8 mouse cellular contexts compared by ENCODE assay signal in genomic region chr5:121397187-121398145, GRCm38 (mm10). TPM values are rescaled to one million over a fixed set of nuclear protein-coding genes. Genes with fewer than 3 reads are reported as not detected.
DNase-seq lines count a peak whose midpoint lies in the region; ATAC-seq and TF ChIP-seq lines count a peak whose summit lies in the region.

Gene Naa25, plus strand, starts transcription at chr5:121397936.

- peak; percentile 92 for ATAC-seq in common myeloid progenitor, adult 5-6 weeks (replicated peaks; ENCODE audit: low read depth, poor library complexity, severe bottlenecking)
- ATAC-seq in hindbrain, postnatal 0 days, result peak; percentile 96
- ATAC-seq in megakaryocyte, adult 5-6 weeks (ENCODE audit: poor library complexity, severe bottlenecking), result peak; percentile 88

- 10% methylated on average over 50 of the region's 53 CpGs for WGBS in hindbrain, postnatal 0 days

- TF ChIP-seq CTCF in gastrocnemius, adult 2 months (IDR thresholded peaks at IDR 0.05), result no peak
- TF ChIP-seq CTCF in hindbrain, postnatal 0 days (IDR thresholded peaks at IDR 0.05; ENCODE audit: low read depth), result no peak
- TF ChIP-seq CTCF in left cerebral cortex, adult 2 months (IDR thresholded peaks at IDR 0.05), result no peak

- peak; percentile 98 for DNase-seq in ZHBTc4 (ENCODE audit: low read depth, low spot score)
- DNase-seq in gastrocnemius, adult 2 months, result peak; percentile 98
- peak; percentile 99 for DNase-seq in hindbrain, postnatal 0 days (ENCODE audit: low spot score)
- DNase-seq in left cerebral cortex, adult 2 months (ENCODE audit: extremely low spot score in 1 of 2, low spot score in 2 of 2), result peak; percentile 92
- peak; percentile 92 to 93 for DNase-seq in right cerebral cortex, adult 2 months (ENCODE audit: low spot score in 2 of 2)
- peak; percentile 97 for DNase-seq in urinary bladder, postnatal 14 days (ENCODE audit: low spot score)

- H3K9me3 ChIP-seq in hindbrain, postnatal 0 days (ENCODE audit: low read length), result no peaks in the 10 kb centered on the region

- peak within 1 kb of the TSS; percentile 75 for H3K4me2 ChIP-seq in hindbrain, postnatal 0 days (ENCODE audit: low read depth, low read length)

- H3K9ac ChIP-seq in hindbrain, postnatal 0 days (replicated peaks; ENCODE audit: low read length), result peak within 1 kb of the TSS; percentile 93

- intact Hi-C loops in gastrocnemius, adult 2 months (cut with DNase I), result no loop called here
- intact Hi-C loops in left cerebral cortex, adult 2 months (cut with DNase I), result no loop called here

- peak within 1 kb of the TSS; percentile 99 for H3K4me3 ChIP-seq in gastrocnemius, adult 2 months
- peak within 1 kb of the TSS; percentile 96 for H3K4me3 ChIP-seq in hindbrain, postnatal 0 days (ENCODE audit: low read length)
- H3K4me3 ChIP-seq in left cerebral cortex, adult 2 months, result peak within 1 kb of the TSS; percentile 77

- H3K27ac ChIP-seq in gastrocnemius, adult 2 months, result peak within 1 kb of the TSS; percentile 94
- peak within 1 kb of the TSS; percentile 86 for H3K27ac ChIP-seq in hindbrain, postnatal 0 days
- H3K27ac ChIP-seq in left cerebral cortex, adult 2 months, result peak within 1 kb of the TSS; percentile 89

- 0 out of 2 replicates have a peak, but pooled peaks cover 3% of the 10 kb centered on the region for H3K36me3 ChIP-seq in hindbrain, postnatal 0 days (ENCODE audit: insufficient read depth, low read length)

- no peaks in the 10 kb centered on the region for H3K27me3 ChIP-seq in hindbrain, postnatal 0 days (ENCODE audit: insufficient read depth, low read length)

- peaks cover 12% of the 10 kb centered on the region for H3K4me1 ChIP-seq in hindbrain, postnatal 0 days (ENCODE audit: insufficient read depth, low read length)

RNA-seq across cellular contexts. Expression of gene Naa25, which starts in this region (rescaled TPM):
- total RNA-seq in common myeloid progenitor, adult 5-6 weeks (2017), result 68.7 and 73.2 TPM in 2 replicates
- 10 to 100 TPM; 26.9 to 33.3 TPM for total RNA-seq in gastrocnemius, adult 2 months (2021)
- 32.9 and 33.9 TPM in 2 replicates for total RNA-seq in hindbrain, postnatal 0 days (2014; rRNA removed)
- 37.5 and 38.3 TPM in 2 replicates for polyA plus RNA-seq in hindbrain, postnatal 0 days (2015; fragmentation: Nextera tagmentation; extraction: Ambion mirVana)
- total RNA-seq in left cerebral cortex, adult 2 months (2021), result 10 to 100 TPM; 42.9 to 43.3 TPM
- total RNA-seq in megakaryocyte, adult 5-6 weeks (2015), result 13.3 and 17.9 TPM in 2 replicates
- total RNA-seq in megakaryocyte, adult 5-6 weeks (2017), result 25.6 and 32.2 TPM in 2 replicates

Comparison
In these comparisons a context has a peak if more than half of its experiments do, and no peak if none do; other contexts are left out.
1. Peak in every context shown above with its lines: DNase-seq, ATAC-seq, H3K4me3 ChIP-seq and H3K27ac ChIP-seq.